Mouse (Mus musculus) hindbrain, embryonic 15.5 days (tissue): ENCODE measurements around the gene Dusp16. TPM values are rescaled to one million over a fixed set of nuclear protein-coding genes. Genes with fewer than 3 reads are reported as not detected.

Experiments
- ATAC-seq: fragments of 200-750 bp; cut with Nextera tagmentation; 2 replicates; pipeline ENCODE4 v1.8.0; 2017; ENCODE audit warnings: low read depth, moderate number of reproducible peaks, moderate TSS enrichment; ENCODE audit not compliant: low FRiP score
- H3K27ac ChIP-seq: fragments of 300-500 bp; sonication (generic); replicated peaks from 2 replicates; pipeline ENCODE4 v1.5.1; 2015; ENCODE audit warnings: mild to moderate bottlenecking, inconsistent platforms
- H3K27me3 ChIP-seq: fragments of 300-500 bp; sonication (generic); 2 replicates; pipeline ENCODE4 v1.6.1; 2015; ENCODE audit warnings: control low read depth, inconsistent platforms
- H3K36me3 ChIP-seq: fragments of 300-500 bp; sonication (generic); 2 replicates; pipeline ENCODE4 v1.6.1; 2015; ENCODE audit warnings: control low read depth, inconsistent platforms
- H3K4me1 ChIP-seq: fragments of 300-500 bp; sonication (generic); replicated peaks from 2 replicates; pipeline ENCODE4 v1.6.1; 2015; ENCODE audit warnings: control low read depth, inconsistent platforms
- H3K4me2 ChIP-seq: fragments of 300-500 bp; sonication (generic); 2 replicates; pipeline ENCODE4 v1.6.1; 2015; ENCODE audit warnings: moderate library complexity, mild to moderate bottlenecking, inconsistent platforms
- H3K4me3 ChIP-seq: fragments of 300-500 bp; sonication (generic); 2 replicates; pipeline ENCODE4 v1.5.1; 2015; ENCODE audit warnings: mild to moderate bottlenecking, inconsistent platforms
- H3K9ac ChIP-seq: fragments of 300-500 bp; sonication (generic); 2 replicates; pipeline ENCODE4 v1.6.1; 2015; ENCODE audit warnings: inconsistent platforms
- H3K9me3 ChIP-seq: fragments of 300-500 bp; sonication (generic); 2 replicates; pipeline ENCODE4 v1.6.1; 2016; ENCODE audit warnings: control low read depth, inconsistent platforms
- WGBS: fragments of 180-500 bp; shearing (Covaris S2); methylation state at CpG from one replicate; pipeline ENCODE4 v1.1.7; 2015; 5-methylcytosine and 5-hydroxymethylcytosine counted together
- polyA plus RNA-seq: library from polyadenylated mRNA; unstranded; fragments of >200 nt; fragmentation: Nextera tagmentation; extraction: Ambion mirVana; gene quantifications from 2 replicates; pipeline ENCODE4 v1.2.1, GENCODE M21; 2015

Dusp16 gene
- polyA plus RNA-seq, 1 experiment from 2014 or later = 5.5 TPM

GRCm38 (mm10) chr6:134786426-134786825 is 6.0 kb downstream of the Dusp16 start:
- Histone ChIP-seq H3K9ac (no peak overlapping the region), H3K9me3 (no peaks in the 10 kb centered on the region), H3K27me3 (no peaks in the 10 kb centered on the region), H3K36me3 (no peaks in the 10 kb centered on the region), H3K27ac (no peak overlapping the region), H3K4me2 (no peak overlapping the region), H3K4me1 (peaks cover 6% of the 10 kb centered on the region; the same call in 1 of the 2 replicates), H3K4me3 (no peak overlapping the region)
- ATAC-seq = no peak
- WGBS = 78% methylated on average over 3 of the region's 3 CpGs

DNA sequence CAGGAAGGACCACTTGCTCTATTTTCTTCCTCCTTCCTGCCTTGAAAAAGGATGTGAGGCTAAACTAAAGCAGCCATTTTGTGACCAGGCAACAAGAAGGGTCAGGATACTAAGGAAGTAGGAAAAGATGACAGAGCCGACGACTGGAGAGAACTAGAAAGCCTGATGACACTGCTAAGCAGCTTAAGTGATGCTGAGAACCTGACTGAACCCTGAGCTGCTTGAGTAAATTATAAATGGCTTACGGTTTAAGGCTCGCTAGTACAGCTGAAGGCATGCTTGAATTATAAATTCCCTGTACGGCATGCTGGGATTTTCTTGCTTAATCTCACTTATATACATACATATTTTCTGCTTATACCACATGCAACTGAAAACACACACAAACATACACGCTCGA is 9.5 kb downstream of the Dusp16 start:
- Histone ChIP-seq H3K9me3 (no peaks in the 10 kb centered on the region), H3K36me3 (no peaks in the 10 kb centered on the region), H3K27me3 (no peaks in the 10 kb centered on the region), H3K4me2 (no peak overlapping the region), H3K27ac (no peak overlapping the region), H3K4me3 (no peak overlapping the region), H3K9ac (no peak overlapping the region), H3K4me1 (no peaks in the 10 kb centered on the region)
- ATAC-seq = no peak
- WGBS = 86% methylated on average over 7 of the region's 7 CpGs

- no peak for ATAC-seq
- WGBS = 86% methylated on average over 7 of the region's 7 CpGs
- Histone ChIP-seq H3K4me2 (no peak overlapping the region), H3K9me3 (no peaks in the 10 kb centered on the region), H3K27me3 (no peaks in the 10 kb centered on the region), H3K4me3 (no peak overlapping the region), H3K4me1 (no peaks in the 10 kb centered on the region), H3K27ac (no peak overlapping the region), H3K36me3 (no peaks in the 10 kb centered on the region), H3K9ac (no peak overlapping the region)
Observed at GRCm38 (mm10) chr6:134781494-134781913, 10.9 kb downstream of the Dusp16 start.

- Histone ChIP-seq H3K4me3 (no peak overlapping the region), H3K36me3 (no peaks in the 10 kb centered on the region), H3K4me2 (no peak overlapping the region), H3K9me3 (no peaks in the 10 kb centered on the region), H3K9ac (no peak overlapping the region), H3K4me1 (no peaks in the 10 kb centered on the region), H3K27ac (no peak overlapping the region), H3K27me3 (no peaks in the 10 kb centered on the region)
- no peak for ATAC-seq
- WGBS = 67% methylated on average over 2 of the region's 2 CpGs
Observed at GRCm38 (mm10) chr6:134780024-134780423, 12.4 kb downstream of the Dusp16 start.

- no peak overlapping the region for H3K4me3 ChIP-seq
- 56% methylated on average over 3 of the region's 3 CpGs for WGBS
- H3K4me1 ChIP-seq = no peaks in the 10 kb centered on the region
- ATAC-seq = no peak
- no peak overlapping the region for H3K27ac ChIP-seq
- H3K4me2 ChIP-seq = no peak overlapping the region
- H3K36me3 ChIP-seq = no peaks in the 10 kb centered on the region
- H3K9me3 ChIP-seq = no peaks in the 10 kb centered on the region
- H3K9ac ChIP-seq = no peak overlapping the region
- no peaks in the 10 kb centered on the region for H3K27me3 ChIP-seq
Observed at GRCm38 (mm10) chr6:134773961-134774360, 18.5 kb downstream of the Dusp16 start.

DNA sequence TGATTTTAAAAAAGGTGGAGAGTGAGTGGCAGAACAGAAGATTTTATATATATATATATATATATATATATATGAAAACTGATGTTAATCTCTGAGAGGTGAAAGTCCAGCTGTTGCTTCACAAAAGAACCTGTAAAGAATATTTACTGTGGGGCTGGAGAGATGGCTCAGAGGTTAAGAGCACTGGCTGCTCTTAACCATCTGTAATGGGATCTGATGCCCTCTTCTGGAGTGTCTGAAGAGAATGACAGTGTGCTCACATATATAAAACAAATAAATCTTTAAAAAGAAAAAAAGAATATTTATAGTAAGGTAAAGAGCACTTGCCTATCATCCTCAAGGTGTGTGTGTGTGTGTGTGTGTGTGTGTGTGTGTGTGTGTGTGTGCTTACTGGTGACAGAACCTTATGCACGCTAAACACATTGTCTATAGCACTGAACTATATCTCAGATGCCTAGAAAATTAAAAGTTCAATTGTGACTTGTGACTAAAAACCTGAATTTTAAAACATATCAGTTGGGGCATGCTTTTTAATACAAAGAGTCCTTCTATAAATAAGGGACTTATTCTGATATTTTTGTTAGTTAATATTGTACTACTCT is 19.0 kb downstream of the Dusp16 start:
- Histone ChIP-seq H3K4me3 (no peak overlapping the region), H3K4me1 (no peaks in the 10 kb centered on the region), H3K4me2 (no peak overlapping the region), H3K9me3 (no peaks in the 10 kb centered on the region), H3K9ac (no peak overlapping the region), H3K36me3 (no peaks in the 10 kb centered on the region), H3K27me3 (no peaks in the 10 kb centered on the region), H3K27ac (no peak overlapping the region)
- ATAC-seq = no peak
- 84% methylated on average over 1 of the region's 1 CpGs for WGBS

GRCm38 (mm10) chr6:134770339-134770738 is 22.1 kb downstream of the Dusp16 start:
- no peak overlapping the region for H3K27ac ChIP-seq
- no peaks in the 10 kb centered on the region for H3K36me3 ChIP-seq
- no peaks in the 10 kb centered on the region for H3K27me3 ChIP-seq
- H3K4me2 ChIP-seq = no peak overlapping the region
- H3K4me1 ChIP-seq = no peaks in the 10 kb centered on the region
- no peak overlapping the region for H3K4me3 ChIP-seq
- no peak overlapping the region for H3K9ac ChIP-seq
- no peaks in the 10 kb centered on the region for H3K9me3 ChIP-seq
- no peak for ATAC-seq

DNA sequence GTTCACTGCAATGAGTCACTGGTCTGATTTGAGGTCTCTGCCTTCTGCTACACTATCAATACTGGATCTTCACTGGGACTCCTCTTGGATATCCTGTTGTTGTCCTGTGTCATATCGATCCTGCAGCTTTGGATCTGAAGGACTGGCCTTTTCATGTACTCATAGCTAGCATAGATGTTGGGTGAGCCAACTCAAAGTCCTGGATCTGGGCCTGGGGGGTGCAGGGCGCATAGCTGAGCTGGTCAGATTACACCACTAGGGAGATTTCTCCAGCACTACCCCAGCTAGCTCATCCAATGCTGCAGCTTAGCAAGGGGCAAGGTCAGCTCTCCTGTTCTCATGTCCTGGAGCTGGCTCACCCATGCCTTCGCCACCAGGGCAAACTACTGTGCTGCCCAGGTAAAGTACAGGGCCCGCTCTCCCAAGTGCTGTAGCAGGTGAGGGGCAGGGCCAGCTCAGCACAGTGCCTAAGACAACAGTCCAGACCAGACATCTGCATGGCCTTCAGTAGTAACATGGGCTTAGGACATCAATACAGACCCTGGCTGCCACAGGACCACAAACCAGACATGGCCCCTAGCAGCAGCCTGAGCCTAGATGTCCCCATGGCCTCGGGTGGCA is 27.9 kb downstream of the Dusp16 start:
- no peak overlapping the region for H3K27ac ChIP-seq
- H3K4me1 ChIP-seq = 0 out of 2 replicates have a peak, but pooled peaks cover 3% of the 10 kb centered on the region
- no peaks in the 10 kb centered on the region for H3K27me3 ChIP-seq
- no peaks in the 10 kb centered on the region for H3K36me3 ChIP-seq
- no peak overlapping the region for H3K4me3 ChIP-seq
- 94% methylated on average over 5 of the region's 5 CpGs for WGBS
- ATAC-seq = no peak
- no peaks in the 10 kb centered on the region for H3K9me3 ChIP-seq
- no peak overlapping the region for H3K9ac ChIP-seq
- no peak overlapping the region for H3K4me2 ChIP-seq

GRCm38 (mm10) chr6:134763436-134763835 is 29.0 kb downstream of the Dusp16 start:
- H3K4me2 ChIP-seq = no peak overlapping the region
- 84% methylated on average over 1 of the region's 1 CpGs for WGBS
- no peak overlapping the region for H3K27ac ChIP-seq
- no peaks in the 10 kb centered on the region for H3K9me3 ChIP-seq
- H3K27me3 ChIP-seq = no peaks in the 10 kb centered on the region
- no peaks in the 10 kb centered on the region for H3K36me3 ChIP-seq
- no peak overlapping the region for H3K4me3 ChIP-seq
- no peak for ATAC-seq
- H3K9ac ChIP-seq = no peak overlapping the region
- 0 out of 2 replicates have a peak, but pooled peaks cover 3% of the 10 kb centered on the region for H3K4me1 ChIP-seq

- no peak overlapping the region for H3K4me3 ChIP-seq
- no peaks in the 10 kb centered on the region for H3K36me3 ChIP-seq
- H3K4me1 ChIP-seq = 0 out of 2 replicates have a peak, but pooled peaks cover 3% of the 10 kb centered on the region
- 44% methylated on average over 2 of the region's 2 CpGs for WGBS
- no peaks in the 10 kb centered on the region for H3K9me3 ChIP-seq
- no peak overlapping the region for H3K9ac ChIP-seq
- no peak overlapping the region for H3K4me2 ChIP-seq
- no peak for ATAC-seq
- no peaks in the 10 kb centered on the region for H3K27me3 ChIP-seq
- H3K27ac ChIP-seq = no peak overlapping the region
Observed at GRCm38 (mm10) chr6:134761808-134762207, 30.6 kb downstream of the Dusp16 start.

DNA sequence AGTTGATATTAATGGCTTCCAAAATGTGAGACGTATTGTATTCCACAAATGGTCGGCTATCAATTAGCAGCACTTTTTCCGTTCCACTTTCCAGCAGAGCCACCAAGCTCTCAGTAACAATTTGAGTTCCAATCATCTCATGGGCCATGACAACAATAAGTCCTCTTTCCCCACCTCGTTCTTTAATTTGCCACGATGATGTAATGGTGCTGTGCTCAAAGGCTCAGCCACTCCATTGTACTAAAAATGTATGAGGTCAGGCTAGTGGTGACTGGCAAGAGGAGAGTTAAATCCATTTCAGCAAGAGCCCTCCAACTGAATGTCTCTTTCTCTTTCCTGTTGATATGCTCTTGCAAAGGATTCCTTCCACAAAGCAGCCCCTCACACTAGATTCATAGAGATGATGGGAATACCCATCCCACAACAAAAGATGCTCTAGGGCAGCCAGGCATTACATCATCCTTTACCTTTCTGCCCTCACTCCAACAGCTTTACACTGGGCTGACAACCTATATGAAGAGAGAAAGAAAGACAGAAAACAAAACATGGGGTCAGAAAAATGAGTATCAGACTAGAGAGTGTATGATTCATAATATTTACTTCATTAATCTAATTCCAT is 31.4 kb downstream of the Dusp16 start:
- Histone ChIP-seq H3K9ac (no peak overlapping the region), H3K4me1 (0 out of 2 replicates have a peak, but pooled peaks cover 3% of the 10 kb centered on the region), H3K4me3 (no peak overlapping the region), H3K36me3 (no peaks in the 10 kb centered on the region), H3K27ac (no peak overlapping the region), H3K4me2 (no peak overlapping the region), H3K27me3 (no peaks in the 10 kb centered on the region), H3K9me3 (no peaks in the 10 kb centered on the region)
- 64% methylated on average over 5 of the region's 5 CpGs for WGBS
- ATAC-seq = no peak

GRCm38 (mm10) chr6:134756058-134756457 is 36.4 kb downstream of the Dusp16 start:
- ATAC-seq = no peak

More at GRCm38 (mm10) chr6:134756058-134756457, 36.4 kb downstream of the Dusp16 start:
- Histone ChIP-seq H3K9ac (no peak overlapping the region), H3K27ac (no peak overlapping the region), H3K36me3 (no peaks in the 10 kb centered on the region), H3K4me2 (no peak overlapping the region), H3K4me1 (no peaks in the 10 kb centered on the region), H3K4me3 (no peak overlapping the region), H3K9me3 (no peaks in the 10 kb centered on the region), H3K27me3 (no peaks in the 10 kb centered on the region)
- WGBS = 94% methylated on average over 4 of the region's 4 CpGs
